Mouse (Mus musculus) effector memory CD4-positive, alpha-beta T cell, adult 7 months (primary cell): ENCODE data around the gene Ifit3b. TPM values are rescaled to one million over a fixed set of nuclear protein-coding genes. Genes with fewer than 3 reads are reported as not detected.

ENCODE experiments used
- polyA plus RNA-seq: library from polyadenylated mRNA; unstranded; fragments of 100-300 nt; shearing (Covaris generic); gene quantifications from one replicate; pipeline ENCODE4 v1.2.1, GENCODE M21; 2017

Gene Ifit3b
- polyA plus RNA-seq: 0.54 TPM

GRCm38 (mm10) chr19:34607237-34608051 is at the start of gene Ifit3b:
Gene Ifit3b (plus strand): TSS chr19:34607970.

DNA sequence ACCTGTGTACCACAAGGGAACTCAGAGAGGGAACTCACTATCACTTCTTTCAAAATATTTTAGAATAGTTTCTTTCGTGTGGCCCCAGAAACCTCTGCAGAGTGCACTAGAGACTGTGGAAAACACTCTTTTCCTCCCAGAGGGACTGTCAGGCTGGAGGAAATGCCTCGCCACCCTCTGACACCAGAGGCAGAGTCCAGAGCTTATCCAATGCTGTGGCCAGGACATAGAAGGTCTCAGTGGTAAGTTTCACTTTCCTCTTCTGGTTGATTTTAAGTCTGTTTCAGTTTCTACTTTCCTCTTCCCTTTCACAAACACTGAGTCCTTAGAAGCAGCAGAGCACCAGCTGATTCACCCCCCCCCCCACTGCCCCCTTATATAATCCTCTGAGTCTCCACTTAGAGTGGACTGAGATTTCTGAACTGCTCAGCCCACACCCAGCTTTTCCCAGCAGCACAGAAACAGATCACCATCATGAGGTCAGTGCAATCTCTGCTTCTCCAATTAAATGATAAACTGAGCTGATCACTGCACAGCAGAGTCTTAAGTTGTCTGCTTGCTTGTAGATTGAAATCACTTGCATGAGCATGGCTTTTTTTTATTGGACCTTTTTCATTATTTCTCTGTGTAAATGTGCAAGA is 24.5 kb upstream of the Ifit3b start, which contains the start of gene Ifit3:
TSS of gene Ifit3 (plus strand) at position 406 of the 641 bp plus-strand sequence.

DNA sequence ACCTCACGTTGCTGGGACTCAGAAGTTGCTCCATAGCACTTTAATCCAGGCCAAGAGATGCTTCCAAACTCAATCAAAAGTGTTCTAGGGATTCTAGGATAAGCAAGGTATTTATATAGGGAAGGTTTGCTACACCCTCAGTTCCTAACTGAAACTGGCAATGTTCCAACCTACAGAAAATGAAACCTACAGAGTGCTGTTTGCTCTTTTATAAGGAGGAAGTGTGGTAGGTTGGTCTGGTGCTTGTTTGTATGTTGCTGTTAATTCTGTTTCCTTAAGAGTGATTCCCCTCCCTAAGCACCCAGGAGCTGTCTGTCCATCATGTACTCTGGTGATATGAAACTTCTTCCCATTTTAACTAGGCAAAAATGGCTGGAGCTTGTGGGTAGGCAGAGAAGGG is 5.9 kb upstream of the Ifit3b start, which contains the start of gene Ifit1bl1:
TSS of gene Ifit1bl1 (minus strand) at position 69 of the 400 bp plus-strand sequence.

GRCm38 (mm10) chr19:34640623-34641022 is 32.9 kb downstream of the Ifit3b start, which contains the start of the genes Ifit1bl2 and Ifit1:
Gene Ifit1bl2 (minus strand): TSS chr19:34640743.
Gene Ifit1 (plus strand): TSS chr19:34640871.

Other genes with a start within 250 kb of the Ifit3b start
- 0.55 TPM for gene Ch25h, start 132.8 kb upstream of the Ifit3b start, polyA plus RNA-seq
- 59.1 TPM for gene Lipa, start 80.5 kb upstream of the Ifit3b start, polyA plus RNA-seq
- 10.3 TPM for gene Ifit2, start 57.3 kb upstream of the Ifit3b start, polyA plus RNA-seq
- gene Ifit3, start 24.4 kb upstream of the Ifit3b start, polyA plus RNA-seq: 5.4 TPM
- 17.1 TPM for gene Ifit1bl1, start 6.0 kb upstream of the Ifit3b start, polyA plus RNA-seq
- not detected for gene Ifit1bl2, start 32.8 kb downstream of the Ifit3b start, polyA plus RNA-seq
- 6.7 TPM for gene Ifit1, start 32.9 kb downstream of the Ifit3b start, polyA plus RNA-seq
- gene Slc16a12, start 139.3 kb downstream of the Ifit3b start, polyA plus RNA-seq: not detected